Mouse (Mus musculus) embryonic facial prominence, embryonic 12.5 days (tissue): ENCODE data around the gene Elovl6. TPM values are rescaled to one million over a fixed set of nuclear protein-coding genes. Genes with fewer than 3 reads are reported as not detected.

Source experiments
- ATAC-seq: fragments of 200-750 bp; cut with Nextera tagmentation; 2 replicates; pipeline ENCODE4 v1.8.0; 2017; ENCODE audit not compliant: insufficient number of reproducible peaks, insufficient read depth, low FRiP score, low TSS enrichment
- H3K27ac ChIP-seq: fragments of 300-500 bp; sonication (generic); 2 replicates; pipeline ENCODE4 v1.5.1; 2016; ENCODE audit warnings: mild to moderate bottlenecking
- H3K27me3 ChIP-seq: fragments of 300-500 bp; sonication (generic); 2 replicates; pipeline ENCODE4 v1.6.1; 2016; ENCODE audit warnings: mild to moderate bottlenecking, moderate library complexity
- H3K36me3 ChIP-seq: fragments of 300-500 bp; sonication (generic); 2 replicates; pipeline ENCODE4 v1.6.1; 2016; ENCODE audit warnings: mild to moderate bottlenecking
- H3K4me1 ChIP-seq: fragments of 300-500 bp; sonication (generic); 2 replicates; pipeline ENCODE4 v1.6.1; 2016
- H3K4me2 ChIP-seq: fragments of 300-500 bp; sonication (generic); replicated peaks from 2 replicates; pipeline ENCODE4 v1.6.1; 2016; ENCODE audit warnings: mild to moderate bottlenecking, moderate library complexity
- H3K4me3 ChIP-seq: fragments of 300-500 bp; sonication (generic); 2 replicates; pipeline ENCODE4 v1.5.1; 2016; ENCODE audit warnings: mild to moderate bottlenecking
- H3K9ac ChIP-seq: fragments of 300-500 bp; sonication (generic); 2 replicates; pipeline ENCODE4 v1.6.1; 2016; ENCODE audit warnings: mild to moderate bottlenecking, moderate library complexity
- H3K9me3 ChIP-seq: fragments of 300-500 bp; sonication (generic); 2 replicates; pipeline ENCODE4 v1.6.1; 2016; ENCODE audit warnings: mild to moderate bottlenecking, moderate library complexity
- WGBS: fragments of 180-500 bp; shearing (Covaris S2); methylation state at CpG from one replicate; pipeline ENCODE4 v1.1.7; 2016; 5-methylcytosine and 5-hydroxymethylcytosine counted together
- polyA plus RNA-seq: library from polyadenylated mRNA; unstranded; fragments of >200 nt; fragmentation: Nextera tagmentation; extraction: Ambion mirVana; gene quantifications from 2 replicates; pipeline ENCODE4 v1.2.1, GENCODE M21; 2016

The Elovl6 gene
- polyA plus RNA-seq, 1 experiment from 2014 or later: 36.4 TPM

DNA sequence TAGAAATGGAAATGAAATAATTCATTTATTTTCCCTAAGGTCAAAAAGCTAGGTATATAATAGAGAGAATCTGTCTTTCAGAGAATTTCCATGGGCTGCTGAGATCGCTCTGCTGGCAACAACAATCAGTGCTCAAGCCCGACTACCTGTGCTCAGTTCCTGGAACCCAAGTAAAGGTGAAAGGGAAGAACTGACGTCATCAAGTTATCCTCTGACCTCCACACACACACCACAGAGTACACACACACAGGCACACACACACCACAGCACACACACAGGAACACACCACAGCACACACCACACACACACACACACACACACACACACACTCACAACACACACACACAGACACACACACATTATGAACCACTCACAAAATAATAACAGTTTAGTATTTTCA is 5.1 kb upstream of the Elovl6 start:
- H3K4me3 ChIP-seq: no peak overlapping the region
- no peaks in the 10 kb centered on the region for H3K36me3 ChIP-seq
- no peaks in the 10 kb centered on the region for H3K4me1 ChIP-seq
- WGBS: 87% methylated on average over 3 of the region's 3 CpGs
- no peaks in the 10 kb centered on the region for H3K9me3 ChIP-seq
- H3K27ac ChIP-seq: no peak overlapping the region
- H3K4me2 ChIP-seq: no peak overlapping the region
- no peak for ATAC-seq
- no peaks in the 10 kb centered on the region for H3K27me3 ChIP-seq
- no peak overlapping the region for H3K9ac ChIP-seq

- no peak for ATAC-seq
- WGBS: 51% methylated on average over 3 of the region's 3 CpGs
- Histone ChIP-seq H3K4me2 (no peak overlapping the region), H3K4me1 (no peaks in the 10 kb centered on the region), H3K27ac (no peak overlapping the region), H3K9ac (no peak overlapping the region), H3K36me3 (no peaks in the 10 kb centered on the region), H3K9me3 (no peaks in the 10 kb centered on the region), H3K4me3 (no peak overlapping the region), H3K27me3 (no peaks in the 10 kb centered on the region)
Observed at GRCm38 (mm10) chr3:129529311-129529710, 2.8 kb upstream of the Elovl6 start.

- H3K9me3 ChIP-seq: no peaks in the 10 kb centered on the region
- 90% methylated on average over 6 of the region's 6 CpGs for WGBS
- no peak overlapping the region for H3K27ac ChIP-seq
- H3K9ac ChIP-seq: no peak overlapping the region
- no peak overlapping the region for H3K4me2 ChIP-seq
- ATAC-seq: no peak
- no peaks in the 10 kb centered on the region for H3K27me3 ChIP-seq
- H3K36me3 ChIP-seq: no peaks in the 10 kb centered on the region
- H3K4me1 ChIP-seq: peaks cover 7% of the 10 kb centered on the region
- no peak overlapping the region for H3K4me3 ChIP-seq
Observed at GRCm38 (mm10) chr3:129530461-129530860, 1.7 kb upstream of the Elovl6 start.

DNA sequence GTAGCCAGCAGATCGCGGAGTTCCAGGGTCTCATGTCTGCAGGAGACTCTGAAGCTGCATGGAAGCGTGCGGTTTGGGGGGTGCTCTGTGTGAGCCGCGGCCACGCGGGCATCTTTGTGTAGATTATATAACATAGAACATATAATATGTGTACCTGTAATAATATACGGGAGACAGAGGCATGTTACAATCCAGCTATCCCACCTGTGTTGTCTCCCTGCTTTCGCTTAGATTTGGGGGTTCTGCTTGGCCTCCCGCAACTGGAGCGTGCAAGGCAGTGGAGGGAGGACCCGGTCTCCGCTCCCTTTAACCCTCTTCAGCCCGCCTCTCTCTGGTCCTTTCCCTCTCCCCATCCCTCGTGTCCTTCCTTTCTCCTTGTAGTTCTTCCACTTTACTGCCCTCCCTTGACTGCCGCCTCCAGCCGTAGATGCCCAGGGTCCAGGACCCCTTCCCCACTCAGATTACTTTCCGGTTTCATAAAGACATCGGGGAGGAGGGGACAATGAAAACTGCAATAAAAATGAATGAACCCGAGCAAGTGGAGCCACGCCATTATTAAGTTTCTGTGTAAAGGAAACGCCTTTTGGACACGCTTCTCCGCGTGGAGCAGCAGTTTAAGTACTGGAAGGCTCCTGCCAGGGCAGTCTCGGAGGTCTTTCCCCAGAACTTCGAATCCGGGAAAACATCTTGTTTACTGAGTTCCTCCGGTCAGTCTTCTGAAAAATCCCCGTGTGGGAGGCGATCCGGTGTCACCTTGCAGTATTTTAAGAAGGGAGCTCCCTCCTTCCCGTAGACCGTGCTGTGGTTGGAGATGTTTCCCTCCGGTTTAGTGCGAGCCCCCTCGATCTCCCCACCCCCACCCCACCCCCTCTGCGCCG is 949 bp downstream of the Elovl6 start:
- Histone ChIP-seq H3K27me3 (no peaks in the 10 kb centered on the region), H3K4me3 (peak overlapping the region; percentile 87), H3K27ac (peak overlapping the region; percentile 99), H3K36me3 (no peaks in the 10 kb centered on the region), H3K4me1 (peaks cover 24% of the 10 kb centered on the region), H3K4me2 (peak overlapping the region; percentile 62), H3K9ac (peak overlapping the region; percentile 96), H3K9me3 (no peaks in the 10 kb centered on the region)
- WGBS: under 1% methylated on average over 40 of the region's 40 CpGs
- ATAC-seq: peak; percentile 22

DNA sequence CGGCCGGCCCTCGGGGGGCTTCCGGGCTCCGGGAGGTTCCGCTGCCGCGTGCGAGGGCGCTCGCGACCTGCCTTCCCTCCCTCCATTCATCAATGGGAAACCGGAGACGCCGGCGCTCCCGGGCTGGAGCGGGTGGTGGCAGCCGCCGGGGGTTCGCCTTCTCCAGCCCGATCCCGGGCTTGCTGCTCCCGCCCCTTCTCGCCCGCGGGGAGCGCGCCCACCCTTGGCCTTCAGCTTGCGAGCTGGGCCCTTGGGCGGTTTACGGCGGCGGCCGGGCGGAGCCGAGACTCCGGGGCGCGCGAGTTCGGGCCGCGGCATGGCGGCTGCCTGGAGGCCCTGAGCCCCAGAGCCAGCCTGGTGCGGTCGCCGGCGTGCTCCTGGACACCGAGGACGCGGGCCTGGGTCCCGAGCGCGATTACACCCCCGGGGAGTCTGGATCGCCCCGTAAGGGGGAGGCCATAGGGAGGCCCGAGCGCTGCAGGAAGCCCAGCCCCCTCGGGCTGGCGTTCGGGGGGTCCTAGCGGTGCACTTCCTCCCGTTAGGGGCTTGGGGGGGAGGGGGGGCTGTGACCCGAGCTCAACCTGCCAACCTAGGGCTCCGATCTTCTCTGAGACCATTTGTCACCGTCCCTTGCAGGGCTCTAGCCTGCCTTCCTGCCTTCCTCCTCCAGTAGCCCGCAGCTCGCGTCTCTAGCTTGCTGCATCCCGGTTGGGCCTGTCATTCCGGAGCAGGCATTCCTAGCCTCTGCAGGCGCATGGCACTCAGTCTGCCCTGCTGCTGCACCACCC is 1.8 kb downstream of the Elovl6 start:
- H3K4me1 ChIP-seq: peaks cover 29% of the 10 kb centered on the region
- no peaks in the 10 kb centered on the region for H3K27me3 ChIP-seq
- H3K4me2 ChIP-seq: peak overlapping the region; percentile 62
- peak overlapping the region; percentile 87 for H3K4me3 ChIP-seq
- no peaks in the 10 kb centered on the region for H3K9me3 ChIP-seq
- H3K36me3 ChIP-seq: no peaks in the 10 kb centered on the region
- peak overlapping the region; percentile 99 for H3K27ac ChIP-seq
- peak; percentile 19 for ATAC-seq
- WGBS: under 1% methylated on average over 64 of the region's 74 CpGs
- peak overlapping the region; percentile 96 for H3K9ac ChIP-seq

DNA sequence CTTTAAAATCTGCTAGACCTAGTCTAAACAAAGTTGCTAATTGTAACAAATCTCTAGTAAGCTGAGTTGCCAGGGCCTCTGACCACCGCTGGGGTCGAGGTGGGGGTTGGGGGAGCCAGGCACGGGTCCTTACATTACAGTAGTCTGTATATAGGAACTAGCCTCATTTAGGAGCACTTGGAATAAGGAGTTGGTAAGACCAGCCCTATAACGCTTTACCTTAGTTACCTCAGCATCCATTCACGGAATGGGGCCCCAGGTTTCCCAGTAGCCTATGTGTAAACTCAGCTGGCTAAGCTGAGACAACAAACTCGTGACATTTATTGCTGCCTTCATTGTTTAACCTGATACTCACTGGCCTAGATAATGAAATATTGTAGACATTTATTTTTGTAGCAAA is 3.3 kb downstream of the Elovl6 start:
- Histone ChIP-seq H3K4me1 (peaks cover 29% of the 10 kb centered on the region), H3K4me3 (peak overlapping the region; percentile 38), H3K9me3 (no peaks in the 10 kb centered on the region), H3K9ac (peak overlapping the region; percentile 19; the same call in 1 of the 2 replicates), H3K27ac (peak overlapping the region; percentile 96), H3K4me2 (peak overlapping the region; percentile 62), H3K36me3 (no peaks in the 10 kb centered on the region), H3K27me3 (no peaks in the 10 kb centered on the region)
- 11% methylated on average over 6 of the region's 6 CpGs for WGBS
- ATAC-seq: no peak

- peak overlapping the region; percentile 96 for H3K27ac ChIP-seq
- peaks cover 1% of the 10 kb centered on the region for H3K36me3 ChIP-seq
- H3K27me3 ChIP-seq: no peaks in the 10 kb centered on the region
- H3K4me1 ChIP-seq: peaks cover 29% of the 10 kb centered on the region
- H3K4me2 ChIP-seq: peak overlapping the region; percentile 62
- peak; percentile 90 for ATAC-seq
- H3K9ac ChIP-seq: peak overlapping the region; percentile 50; the same call in 1 of the 2 replicates
- WGBS: 0% methylated on average over 11 of the region's 11 CpGs
- H3K9me3 ChIP-seq: no peaks in the 10 kb centered on the region
- H3K4me3 ChIP-seq: peak overlapping the region; percentile 38
Observed at GRCm38 (mm10) chr3:129536109-129536508, 4.0 kb downstream of the Elovl6 start.

- Histone ChIP-seq H3K36me3 (peaks cover 14% of the 10 kb centered on the region), H3K9me3 (no peaks in the 10 kb centered on the region), H3K4me1 (peaks cover 29% of the 10 kb centered on the region), H3K27ac (no peak overlapping the region), H3K4me3 (no peak overlapping the region), H3K4me2 (no peak overlapping the region), H3K27me3 (no peaks in the 10 kb centered on the region), H3K9ac (no peak overlapping the region)
- WGBS: 48% methylated on average over 5 of the region's 5 CpGs
- ATAC-seq: no peak
Observed at GRCm38 (mm10) chr3:129537954-129538353, 5.8 kb downstream of the Elovl6 start.

DNA sequence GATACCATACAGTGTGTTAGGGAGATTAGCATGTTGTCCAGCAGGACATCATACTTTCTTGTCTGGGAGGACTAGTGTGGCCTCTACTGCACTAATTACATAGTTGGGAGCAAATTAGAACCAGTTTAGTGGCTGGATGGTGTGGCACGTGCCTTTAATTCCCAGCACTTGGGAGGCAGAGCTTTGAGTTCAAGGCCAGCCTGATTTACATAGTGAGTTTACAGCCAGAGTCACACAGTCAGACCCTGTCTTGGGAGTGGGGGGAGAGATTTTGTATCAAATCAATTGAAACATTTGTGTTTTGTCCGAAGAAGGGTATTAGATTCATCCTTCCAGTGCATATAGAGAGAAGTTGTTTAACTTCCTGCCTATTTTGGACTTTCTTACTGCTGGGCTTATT is 8.7 kb downstream of the Elovl6 start:
- Histone ChIP-seq H3K4me1 (peaks cover 21% of the 10 kb centered on the region), H3K4me3 (no peak overlapping the region), H3K9me3 (peaks cover 4% of the 10 kb centered on the region; the same call in 1 of the 2 replicates), H3K9ac (no peak overlapping the region), H3K36me3 (peaks cover 21% of the 10 kb centered on the region), H3K27me3 (no peaks in the 10 kb centered on the region), H3K27ac (no peak overlapping the region), H3K4me2 (no peak overlapping the region)
- ATAC-seq: no peak
- 62% methylated on average over 2 of the region's 2 CpGs for WGBS

- ATAC-seq: no peak
- H3K4me2 ChIP-seq: no peak overlapping the region
- no peak overlapping the region for H3K9ac ChIP-seq
- H3K27ac ChIP-seq: no peak overlapping the region
- no peaks in the 10 kb centered on the region for H3K27me3 ChIP-seq
- peaks cover 21% of the 10 kb centered on the region for H3K36me3 ChIP-seq
- H3K4me3 ChIP-seq: no peak overlapping the region
- WGBS: 96% methylated on average over 11 of the region's 11 CpGs
- H3K4me1 ChIP-seq: peaks cover 26% of the 10 kb centered on the region
- H3K9me3 ChIP-seq: peaks cover 4% of the 10 kb centered on the region; the same call in 1 of the 2 replicates
Observed at GRCm38 (mm10) chr3:129541456-129541855, 9.3 kb downstream of the Elovl6 start.

DNA sequence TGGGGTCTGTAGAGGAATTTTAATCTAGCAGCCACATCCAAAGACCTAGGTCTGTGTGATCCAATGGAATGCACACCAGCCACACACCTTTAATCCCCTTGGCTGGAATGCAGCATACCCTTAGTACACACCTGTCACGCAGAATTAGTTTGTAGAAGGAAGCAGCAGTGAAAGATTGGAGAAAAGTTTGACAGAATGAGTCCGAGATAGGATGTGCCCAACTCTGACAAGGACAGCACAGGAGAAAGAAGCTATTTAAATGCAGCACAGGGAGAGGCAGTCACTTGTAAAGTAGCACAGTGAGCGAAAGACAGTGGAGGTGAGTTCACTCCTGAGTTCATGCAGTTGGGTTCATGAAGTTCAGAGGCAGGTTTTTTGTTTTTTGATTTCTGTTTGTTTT is 11.2 kb downstream of the Elovl6 start:
- H3K9ac ChIP-seq: no peak overlapping the region
- peaks cover 10% of the 10 kb centered on the region for H3K4me1 ChIP-seq
- no peak overlapping the region for H3K4me3 ChIP-seq
- H3K27me3 ChIP-seq: no peaks in the 10 kb centered on the region
- H3K4me2 ChIP-seq: no peak overlapping the region
- H3K9me3 ChIP-seq: peaks cover 4% of the 10 kb centered on the region; the same call in 1 of the 2 replicates
- 95% methylated on average over 3 of the region's 3 CpGs for WGBS
- H3K36me3 ChIP-seq: peaks cover 21% of the 10 kb centered on the region
- no peak for ATAC-seq
- no peak overlapping the region for H3K27ac ChIP-seq
